Mouse (Mus musculus): Measurements from ENCODE around the gene Nhlrc4. TPM values are rescaled to one million over a fixed set of nuclear protein-coding genes. Genes with fewer than 3 reads are reported as not detected.

Nhlrc4 gene
- polyA plus RNA-seq, 1 experiment from 2014 or later, result 0.32 TPM

GRCm38 (mm10) chr17:25945517-25946155, 875 bp upstream of the Nhlrc4 start:
- Histone ChIP-seq H3K4me3 (replicated peaks; ENCODE audit: low read depth, low read length) (no peak overlapping the region), H3K36me3 (ENCODE audit: control insufficient read depth, insufficient read depth, low read length) (no peaks in the 10 kb centered on the region), H3K4me1 (ENCODE audit: control insufficient read depth, insufficient read depth, low read length) (peaks cover 10% of the 10 kb centered on the region), H3K4me2 (ENCODE audit: low read length) (no peak overlapping the region), H3K27me3 (ENCODE audit: control insufficient read depth, insufficient read depth, low read length) (peaks cover 11% of the 10 kb centered on the region; the same call in 1 of the 2 replicates), H3K9ac (replicated peaks; ENCODE audit: low read length) (no peak overlapping the region), H3K9me3 (ENCODE audit: control insufficient read depth, low read length) (no peaks in the 10 kb centered on the region), H3K27ac (replicated peaks; ENCODE audit: low read depth, low read length) (no peak overlapping the region)
- WGBS, result 47% methylated on average over 9 of the region's 9 CpGs
- DNase-seq, result no peak
- ATAC-seq (ENCODE audit: low FRiP score, low TSS enrichment), result no peak

- Histone ChIP-seq H3K4me3 (replicated peaks; ENCODE audit: low read depth, low read length) (no peak overlapping the region), H3K4me1 (ENCODE audit: control insufficient read depth, insufficient read depth, low read length) (peaks cover 13% of the 10 kb centered on the region), H3K36me3 (ENCODE audit: control insufficient read depth, insufficient read depth, low read length) (no peaks in the 10 kb centered on the region), H3K9ac (replicated peaks; ENCODE audit: low read length) (no peak overlapping the region), H3K27me3 (ENCODE audit: control insufficient read depth, insufficient read depth, low read length) (no peaks in the 10 kb centered on the region; the same call in 1 of the 2 replicates), H3K27ac (replicated peaks; ENCODE audit: low read depth, low read length) (no peak overlapping the region), H3K9me3 (ENCODE audit: control insufficient read depth, low read length) (no peaks in the 10 kb centered on the region), H3K4me2 (ENCODE audit: low read length) (no peak overlapping the region)
- DNase-seq, result no peak
- no peak for ATAC-seq (ENCODE audit: low FRiP score, low TSS enrichment)
- 81% methylated on average over 9 of the region's 9 CpGs for WGBS
These were observed 992 bp downstream of the Nhlrc4 start for GRCm38 (mm10) chr17:25943769-25944168.

GRCm38 (mm10) chr17:25943221-25943620, 1.5 kb downstream of the Nhlrc4 start:
- 87% methylated on average over 3 of the region's 3 CpGs for WGBS
- no peak overlapping the region for H3K4me3 ChIP-seq (replicated peaks; ENCODE audit: low read depth, low read length)
- H3K27ac ChIP-seq (replicated peaks; ENCODE audit: low read depth, low read length), result no peak overlapping the region
- peaks cover 13% of the 10 kb centered on the region for H3K4me1 ChIP-seq (ENCODE audit: control insufficient read depth, insufficient read depth, low read length)
- no peak overlapping the region for H3K9ac ChIP-seq (replicated peaks; ENCODE audit: low read length)
- ATAC-seq (ENCODE audit: low FRiP score, low TSS enrichment) (no peak), DNase-seq (no peak)
- H3K27me3 ChIP-seq (ENCODE audit: control insufficient read depth, insufficient read depth, low read length), result no peaks in the 10 kb centered on the region; the same call in 1 of the 2 replicates
- H3K36me3 ChIP-seq (ENCODE audit: control insufficient read depth, insufficient read depth, low read length), result no peaks in the 10 kb centered on the region
- H3K4me2 ChIP-seq (ENCODE audit: low read length), result no peak overlapping the region
- no peaks in the 10 kb centered on the region for H3K9me3 ChIP-seq (ENCODE audit: control insufficient read depth, low read length)

- Histone ChIP-seq H3K27me3 (ENCODE audit: control insufficient read depth, insufficient read depth, low read length) (no peaks in the 10 kb centered on the region), H3K4me3 (replicated peaks; ENCODE audit: low read depth, low read length) (no peak overlapping the region), H3K4me1 (ENCODE audit: control insufficient read depth, insufficient read depth, low read length) (peaks cover 13% of the 10 kb centered on the region), H3K36me3 (ENCODE audit: control insufficient read depth, insufficient read depth, low read length) (no peaks in the 10 kb centered on the region), H3K27ac (replicated peaks; ENCODE audit: low read depth, low read length) (no peak overlapping the region), H3K9me3 (ENCODE audit: control insufficient read depth, low read length) (no peaks in the 10 kb centered on the region), H3K9ac (replicated peaks; ENCODE audit: low read length) (no peak overlapping the region), H3K4me2 (ENCODE audit: low read length) (no peak overlapping the region)
- DNase-seq (no peak), ATAC-seq (ENCODE audit: low FRiP score, low TSS enrichment) (no peak)
- 94% methylated on average over 2 of the region's 2 CpGs for WGBS
These were observed 2.1 kb downstream of the Nhlrc4 start for GRCm38 (mm10) chr17:25942597-25943151.

- H3K9ac ChIP-seq (replicated peaks; ENCODE audit: low read length), result peak overlapping the region; percentile 92
- H3K27ac ChIP-seq (replicated peaks; ENCODE audit: low read depth, low read length), result peak overlapping the region; percentile 84
- H3K4me2 ChIP-seq (ENCODE audit: low read length), result peak overlapping the region; percentile 83
- ATAC-seq (ENCODE audit: low FRiP score, low TSS enrichment) (peak; percentile 46; the same call in 1 of the 2 replicates), DNase-seq (peak; percentile 86)
- peaks cover 13% of the 10 kb centered on the region for H3K4me1 ChIP-seq (ENCODE audit: control insufficient read depth, insufficient read depth, low read length)
- 4% methylated on average over 54 of the region's 54 CpGs for WGBS
- H3K9me3 ChIP-seq (ENCODE audit: control insufficient read depth, low read length), result no peaks in the 10 kb centered on the region
- H3K27me3 ChIP-seq (ENCODE audit: control insufficient read depth, insufficient read depth, low read length), result no peaks in the 10 kb centered on the region
- H3K4me3 ChIP-seq (replicated peaks; ENCODE audit: low read depth, low read length), result peak overlapping the region; percentile 79
- H3K36me3 ChIP-seq (ENCODE audit: control insufficient read depth, insufficient read depth, low read length), result peaks cover 8% of the 10 kb centered on the region
These were observed 3.1 kb downstream of the Nhlrc4 start for GRCm38 (mm10) chr17:25941511-25942241.

GRCm38 (mm10) chr17:25934526-25934925, 10.2 kb downstream of the Nhlrc4 start:
- ATAC-seq (ENCODE audit: low FRiP score, low TSS enrichment) (no peak), DNase-seq (no peak)
- Histone ChIP-seq H3K36me3 (ENCODE audit: control insufficient read depth, insufficient read depth, low read length) (peaks cover 74% of the 10 kb centered on the region), H3K27ac (replicated peaks; ENCODE audit: low read depth, low read length) (no peak overlapping the region), H3K4me2 (ENCODE audit: low read length) (no peak overlapping the region), H3K9ac (replicated peaks; ENCODE audit: low read length) (no peak overlapping the region), H3K9me3 (ENCODE audit: control insufficient read depth, low read length) (no peaks in the 10 kb centered on the region), H3K4me1 (ENCODE audit: control insufficient read depth, insufficient read depth, low read length) (no peaks in the 10 kb centered on the region), H3K4me3 (replicated peaks; ENCODE audit: low read depth, low read length) (no peak overlapping the region), H3K27me3 (ENCODE audit: control insufficient read depth, insufficient read depth, low read length) (no peaks in the 10 kb centered on the region)
- 100% methylated on average over 1 of the region's 1 CpGs for WGBS

GRCm38 (mm10) chr17:25925348-25925747, 19.4 kb downstream of the Nhlrc4 start:
- no peak for ATAC-seq (ENCODE audit: low FRiP score, low TSS enrichment)

GRCm38 (mm10) chr17:25922120-25922519, 22.6 kb downstream of the Nhlrc4 start:
- Histone ChIP-seq H3K4me3 (replicated peaks; ENCODE audit: low read depth, low read length) (no peak overlapping the region), H3K27ac (replicated peaks; ENCODE audit: low read depth, low read length) (no peak overlapping the region), H3K9me3 (ENCODE audit: control insufficient read depth, low read length) (no peaks in the 10 kb centered on the region), H3K4me2 (ENCODE audit: low read length) (no peak overlapping the region), H3K36me3 (ENCODE audit: control insufficient read depth, insufficient read depth, low read length) (peaks cover 14% of the 10 kb centered on the region), H3K4me1 (ENCODE audit: control insufficient read depth, insufficient read depth, low read length) (peaks cover 12% of the 10 kb centered on the region), H3K27me3 (ENCODE audit: control insufficient read depth, insufficient read depth, low read length) (no peaks in the 10 kb centered on the region), H3K9ac (replicated peaks; ENCODE audit: low read length) (no peak overlapping the region)
- no peak for DNase-seq
- ATAC-seq (ENCODE audit: low FRiP score, low TSS enrichment), result no peak
- WGBS, result 78% methylated on average over 5 of the region's 5 CpGs

More at GRCm38 (mm10) chr17:25925348-25925747, 19.4 kb downstream of the Nhlrc4 start:
- Histone ChIP-seq H3K27ac (replicated peaks; ENCODE audit: low read depth, low read length) (no peak overlapping the region), H3K4me1 (ENCODE audit: control insufficient read depth, insufficient read depth, low read length) (no peaks in the 10 kb centered on the region), H3K27me3 (ENCODE audit: control insufficient read depth, insufficient read depth, low read length) (no peaks in the 10 kb centered on the region), H3K36me3 (ENCODE audit: control insufficient read depth, insufficient read depth, low read length) (peaks cover 36% of the 10 kb centered on the region), H3K9me3 (ENCODE audit: control insufficient read depth, low read length) (no peaks in the 10 kb centered on the region), H3K9ac (replicated peaks; ENCODE audit: low read length) (no peak overlapping the region), H3K4me3 (replicated peaks; ENCODE audit: low read depth, low read length) (no peak overlapping the region), H3K4me2 (ENCODE audit: low read length) (no peak overlapping the region)
- 75% methylated on average over 2 of the region's 2 CpGs for WGBS
- DNase-seq, result no peak

All from midbrain, embryonic 14.5 days (tissue).